Mouse (Mus musculus) granulocyte monocyte progenitor cell, adult 5-6 weeks (primary cell): ENCODE measurements around the gene Abhd14b. TPM values are rescaled to one million over a fixed set of nuclear protein-coding genes. Genes with fewer than 3 reads are reported as not detected.

ENCODE experiments used
- ATAC-seq: replicated peaks from 2 replicates; pipeline ENCODE4 v1.8.0; 2016; ENCODE audit warnings: mild to moderate bottlenecking, moderate TSS enrichment, inconsistent platforms; ENCODE audit not compliant: poor library complexity, severe bottlenecking
- total RNA-seq, 2 experiments: library from RNA; stranded (forward) in 1 of 2; stranded (reverse) in 1 of 2; fragments of 200-712, 200-1000 nt in 1 of 2; fragments of >200 nt in 1 of 2; fragmentation: Nextera tagmentation in 1 of 2; gene quantifications; 2 replicates each; pipeline ENCODE4 v1.2.3; 2014 to 2017

Abhd14b gene
- total RNA-seq, 2 experiments from 2014 or later: 7.2 to 17.5 TPM

GRCm38 (mm10) chr9:106428719-106429220, 18.5 kb upstream of the Abhd14b start:
- ATAC-seq: peak; percentile 23

GRCm38 (mm10) chr9:106429221-106430014, 17.8 kb upstream of the Abhd14b start, which contains the start of gene Rpl29:
TSS of gene Rpl29 (plus strand) at chr9:106429454.
- ATAC-seq: peak; percentile 95

- no peak for ATAC-seq
Measured at GRCm38 (mm10) chr9:106430015-106430264, 17.3 kb upstream of the Abhd14b start.

DNA sequence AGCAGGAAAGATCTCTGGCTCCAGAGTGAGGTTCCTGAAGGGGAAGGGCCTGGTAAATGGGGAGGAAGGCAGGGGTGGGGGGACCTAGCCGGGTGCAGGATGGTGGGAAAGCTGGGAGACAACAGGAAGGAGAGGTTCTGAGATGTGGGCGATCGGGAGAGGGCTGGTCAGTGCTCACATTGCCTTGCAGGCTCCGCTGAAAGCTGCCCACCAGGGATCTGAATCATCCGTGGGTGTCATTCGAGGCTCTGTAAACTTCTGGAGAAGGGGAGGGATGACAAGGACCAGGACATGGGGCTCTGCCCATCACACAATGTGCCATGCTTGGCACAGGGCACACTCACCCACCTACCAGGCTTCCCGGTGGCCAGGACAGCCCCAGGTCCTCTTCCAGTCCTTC, 13.9 kb upstream of the Abhd14b start:
- ATAC-seq: no peak

DNA sequence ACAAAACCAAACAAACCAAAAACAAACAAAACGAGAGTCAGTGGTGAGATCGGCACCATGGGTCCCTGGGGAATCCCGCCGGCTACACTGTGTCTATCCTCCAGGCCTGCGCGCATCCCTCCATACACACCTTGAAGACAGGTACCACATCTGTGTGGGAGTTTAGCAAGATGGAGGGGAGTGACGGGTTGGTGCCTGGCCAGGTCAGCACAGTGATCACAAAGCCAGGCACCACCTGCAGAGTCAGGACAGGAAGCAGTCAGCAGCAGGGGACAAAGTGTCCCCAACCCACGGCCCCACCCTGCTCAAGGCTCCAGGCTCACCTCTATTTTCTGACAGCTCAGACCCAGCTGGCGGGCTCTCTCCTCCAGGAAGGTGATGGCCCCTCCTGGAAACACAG, 10.7 kb upstream of the Abhd14b start:
- ATAC-seq: no peak

DNA sequence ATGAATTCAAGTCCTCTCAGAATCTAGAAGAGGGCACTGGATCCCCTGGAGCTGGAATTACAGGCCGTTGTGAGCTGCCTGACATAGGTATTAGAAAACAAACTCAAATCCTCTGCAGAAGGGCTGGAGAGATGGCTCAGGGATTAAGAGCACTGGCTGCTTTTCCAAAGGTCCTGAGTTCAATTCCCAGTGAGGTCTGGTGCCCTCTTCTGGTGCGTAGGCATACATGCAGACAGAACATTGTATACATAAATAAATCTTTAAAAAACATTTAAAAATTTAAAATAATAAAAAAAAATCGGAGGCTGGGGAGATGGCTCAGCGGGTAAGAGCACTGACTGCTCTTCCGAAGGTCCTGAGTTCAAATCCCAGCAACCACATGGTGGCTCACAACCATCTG, 4.6 kb upstream of the Abhd14b start:
- no peak for ATAC-seq

DNA sequence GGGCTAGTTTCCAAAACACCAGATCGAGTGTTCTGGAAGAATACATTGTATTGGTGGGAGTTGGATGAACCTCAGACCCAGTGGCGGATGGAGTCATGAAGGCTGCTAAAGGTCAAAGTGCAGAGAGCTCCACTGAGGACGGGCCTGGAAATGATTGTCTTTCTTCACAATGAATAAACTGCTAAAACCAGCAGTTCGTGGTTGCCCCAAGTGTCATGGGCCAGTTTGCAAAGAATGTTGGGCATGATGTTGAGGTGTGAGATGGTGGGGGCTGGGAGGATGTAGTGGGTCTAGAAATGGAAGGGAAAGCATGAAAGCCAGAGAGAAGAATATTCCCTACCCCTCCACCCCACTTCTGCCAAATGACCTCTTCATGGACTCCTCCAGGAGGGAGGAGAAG, 2.4 kb upstream of the Abhd14b start:
- no peak for ATAC-seq

GRCm38 (mm10) chr9:106447951-106448350, 692 bp downstream of the Abhd14b start:
- no peak for ATAC-seq

GRCm38 (mm10) chr9:106448498-106449031, 1.3 kb downstream of the Abhd14b start:
- ATAC-seq: peak; percentile 70

DNA sequence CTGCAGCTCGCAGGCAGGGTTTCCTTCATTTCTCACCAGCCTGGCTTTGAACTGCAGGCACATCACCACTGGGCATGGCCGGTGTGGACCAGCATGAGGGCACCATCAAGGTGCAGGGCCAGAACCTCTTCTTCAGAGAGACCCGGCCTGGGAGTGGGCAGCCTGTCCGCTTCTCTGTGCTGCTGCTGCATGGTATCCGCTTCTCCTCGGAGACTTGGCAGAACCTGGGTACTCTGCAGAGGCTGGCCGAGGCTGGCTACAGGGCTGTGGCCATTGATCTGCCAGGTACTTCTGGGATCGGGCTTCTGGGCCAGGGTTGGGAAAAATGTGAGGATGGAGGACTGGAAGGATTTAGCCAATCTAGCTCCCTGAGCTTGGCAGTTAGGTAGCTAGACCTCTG, 2.7 kb downstream of the Abhd14b start:
- ATAC-seq: no peak

- ATAC-seq: no peak
Measured at GRCm38 (mm10) chr9:106450661-106451060, 3.4 kb downstream of the Abhd14b start.

GRCm38 (mm10) chr9:106451298-106451697, 4.0 kb downstream of the Abhd14b start:
- ATAC-seq: no peak

GRCm38 (mm10) chr9:106451899-106452298, 4.6 kb downstream of the Abhd14b start:
- no peak for ATAC-seq

GRCm38 (mm10) chr9:106452351-106452750, 5.1 kb downstream of the Abhd14b start:
- ATAC-seq: no peak

GRCm38 (mm10) chr9:106452821-106453220, 5.6 kb downstream of the Abhd14b start:
- ATAC-seq: no peak

DNA sequence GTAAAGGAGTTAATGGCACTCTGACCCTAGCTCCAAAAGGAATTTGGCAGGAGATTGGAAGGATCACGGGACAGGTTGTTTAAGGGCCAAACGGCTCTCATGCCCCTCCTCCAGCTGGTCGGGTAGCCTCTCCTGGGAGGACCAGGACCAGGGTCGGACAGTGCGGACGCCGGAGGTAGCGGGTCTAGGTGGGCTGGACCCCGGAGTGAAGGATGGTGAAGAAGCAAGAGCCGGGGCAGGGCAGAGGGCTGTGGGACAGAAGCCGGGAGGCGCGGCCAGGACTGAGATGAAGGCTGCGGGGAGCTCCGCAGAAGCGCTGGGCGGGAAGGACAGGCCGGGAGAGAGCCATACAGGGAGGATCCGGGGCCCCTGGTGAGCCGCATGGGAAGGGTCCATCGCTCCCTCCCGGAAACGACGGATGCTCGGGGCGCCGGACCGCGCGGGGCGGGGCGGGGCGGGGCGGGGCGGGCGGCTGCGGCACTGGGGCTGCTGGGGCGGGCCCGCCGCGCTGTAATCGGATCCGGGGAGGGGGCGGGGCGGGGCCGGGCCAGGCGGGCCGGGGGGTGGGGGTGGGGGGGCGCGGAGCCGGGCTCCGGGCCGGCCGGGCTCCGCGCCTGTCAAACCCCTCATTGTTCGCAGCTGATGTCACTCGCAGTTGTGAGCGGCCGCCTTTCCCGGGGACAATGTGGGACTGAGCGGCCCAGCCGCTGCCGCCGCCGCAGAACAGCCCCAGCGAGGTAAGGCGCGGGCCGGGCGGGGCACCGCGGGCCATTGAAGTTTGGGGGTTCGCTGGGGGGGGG, 6.2 kb downstream of the Abhd14b start, which contains the start of gene Pcbp4:
Gene Pcbp4, plus strand, starts transcription at position 21 of the 800 bp plus-strand sequence.
- peak; percentile 54 for ATAC-seq

GRCm38 (mm10) chr9:106454071-106454761, 7.0 kb downstream of the Abhd14b start:
- no peak for ATAC-seq

GRCm38 (mm10) chr9:106454888-106455681, 7.8 kb downstream of the Abhd14b start:
- ATAC-seq: no peak

DNA sequence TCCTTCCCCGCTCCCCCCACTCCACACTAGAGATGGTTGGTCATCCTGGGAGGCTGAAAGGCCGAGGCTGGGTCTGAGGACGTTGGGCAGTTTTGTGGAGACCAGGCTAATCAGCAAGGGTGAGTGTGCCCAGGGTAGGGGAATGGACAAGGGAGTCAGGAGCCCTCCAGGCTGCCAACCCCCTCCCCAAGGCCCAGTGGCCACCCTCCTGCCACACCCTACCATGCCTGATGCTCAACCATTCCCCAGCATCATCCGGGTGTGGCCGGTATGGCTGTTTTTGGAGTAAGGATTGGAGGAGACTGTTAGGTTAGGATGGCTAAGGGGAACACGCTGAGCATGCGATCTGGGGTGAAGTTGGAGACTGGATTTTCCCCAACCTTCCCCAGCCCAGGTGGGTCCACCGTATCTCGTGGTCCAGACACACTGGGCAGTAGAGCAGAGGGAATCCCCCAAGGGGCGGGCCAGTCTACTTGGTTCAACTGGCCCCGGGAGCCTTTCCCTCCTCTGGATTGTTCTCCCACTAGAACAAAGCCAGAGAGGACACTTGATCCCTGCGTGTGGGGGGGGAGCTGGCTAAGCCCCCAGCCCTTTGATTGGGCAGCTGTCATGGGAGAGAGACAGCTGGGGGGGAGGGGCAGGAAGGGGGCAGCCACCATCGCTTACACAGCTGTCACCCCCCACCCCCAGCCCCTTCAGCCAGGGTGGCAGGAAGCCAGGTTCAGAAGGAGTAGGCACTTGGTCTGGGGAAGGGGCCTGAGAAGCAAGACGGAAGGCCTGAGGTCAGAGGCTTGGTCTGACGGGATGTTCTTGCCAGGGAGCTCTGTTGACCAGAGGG, 9.3 kb downstream of the Abhd14b start:
- ATAC-seq: no peak
